Mouse (Mus musculus): ENCODE measurements at regions not wholly inside any gene's neighbourhood (a gene's known extent, or its start where the extent isn't known, plus 50 kb on each side); places are given as distances from the start of the nearest gene placed in this dataset.

DNA sequence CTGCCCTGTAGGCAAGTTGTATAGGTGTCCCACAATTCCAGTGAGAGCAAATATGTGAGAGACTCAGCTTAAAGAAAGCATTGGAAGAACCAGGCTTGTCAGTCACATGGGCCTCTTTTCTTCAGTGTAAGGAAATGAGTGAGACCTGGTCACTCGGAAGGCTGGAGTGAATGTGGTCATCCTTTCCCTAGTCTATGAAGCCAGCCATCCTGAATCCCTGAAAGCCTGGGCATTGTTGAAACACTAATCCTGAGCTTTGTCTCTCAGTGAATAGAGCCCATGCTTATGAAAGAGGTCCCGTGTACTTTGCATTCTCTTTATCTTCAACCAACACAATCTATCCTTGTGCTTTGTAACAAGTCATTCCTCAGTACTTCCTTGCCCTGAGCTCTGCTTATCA is 420.1 kb upstream of the Igfbp7 start:
- TF ChIP-seq EP300 (optimal IDR thresholded peaks at IDR 0.05) (no peak), CTCF (IDR thresholded peaks at IDR 0.05; ENCODE audit: low read depth) (no peak)
